Mouse (Mus musculus) limb, embryonic 10.5 days (tissue): Measurements from ENCODE around the gene Socs5. TPM values are rescaled to one million over a fixed set of nuclear protein-coding genes. Genes with fewer than 3 reads are reported as not detected.

ENCODE experiments used
- DNase-seq: peaks from one replicate; pipeline ENCODE4 v3.0.0-alpha.2; 2017; ENCODE audit warnings: low spot score
- H3K27ac ChIP-seq: fragments of 300-500 bp; sonication (generic); 2 replicates; pipeline ENCODE4 v1.5.1; 2016; ENCODE audit warnings: mild to moderate bottlenecking
- H3K27me3 ChIP-seq: fragments of 300-500 bp; sonication (generic); 2 replicates; pipeline ENCODE4 v1.6.1; 2016; ENCODE audit warnings: low read depth, mild to moderate bottlenecking; ENCODE audit not compliant: poor library complexity, severe bottlenecking
- H3K36me3 ChIP-seq: fragments of 300-500 bp; sonication (generic); 2 replicates; pipeline ENCODE4 v1.6.1; 2016; ENCODE audit warnings: mild to moderate bottlenecking, moderate library complexity
- H3K4me1 ChIP-seq: fragments of 300-500 bp; sonication (generic); 2 replicates; pipeline ENCODE4 v1.6.1; 2016
- H3K4me3 ChIP-seq: fragments of 300-500 bp; sonication (generic); 2 replicates; pipeline ENCODE4 v1.5.1; 2016; ENCODE audit warnings: mild to moderate bottlenecking, moderate library complexity
- H3K9me3 ChIP-seq: fragments of 300-500 bp; sonication (generic); replicated peaks from 2 replicates; pipeline ENCODE4 v1.6.1; 2016; ENCODE audit warnings: mild to moderate bottlenecking
- WGBS: fragments of 180-500 bp; shearing (Covaris S2); methylation state at CpG from one replicate; pipeline ENCODE4 v1.1.7; 2016; 5-methylcytosine and 5-hydroxymethylcytosine counted together
- microRNA-seq: library from miRNA; unstranded; fragments of <30 nt; microRNA quantifications from one replicate; pipeline ENCODE4, GENCODE M21; 2017
- polyA plus RNA-seq: library from polyadenylated mRNA; unstranded; fragments of >200 nt; fragmentation: Nextera tagmentation; extraction: Ambion mirVana; gene quantifications from 2 replicates; pipeline ENCODE4 v1.2.1, GENCODE M21; 2016

Socs5 gene
- polyA plus RNA-seq, 1 experiment from 2014 or later, result 9.5 TPM

DNA sequence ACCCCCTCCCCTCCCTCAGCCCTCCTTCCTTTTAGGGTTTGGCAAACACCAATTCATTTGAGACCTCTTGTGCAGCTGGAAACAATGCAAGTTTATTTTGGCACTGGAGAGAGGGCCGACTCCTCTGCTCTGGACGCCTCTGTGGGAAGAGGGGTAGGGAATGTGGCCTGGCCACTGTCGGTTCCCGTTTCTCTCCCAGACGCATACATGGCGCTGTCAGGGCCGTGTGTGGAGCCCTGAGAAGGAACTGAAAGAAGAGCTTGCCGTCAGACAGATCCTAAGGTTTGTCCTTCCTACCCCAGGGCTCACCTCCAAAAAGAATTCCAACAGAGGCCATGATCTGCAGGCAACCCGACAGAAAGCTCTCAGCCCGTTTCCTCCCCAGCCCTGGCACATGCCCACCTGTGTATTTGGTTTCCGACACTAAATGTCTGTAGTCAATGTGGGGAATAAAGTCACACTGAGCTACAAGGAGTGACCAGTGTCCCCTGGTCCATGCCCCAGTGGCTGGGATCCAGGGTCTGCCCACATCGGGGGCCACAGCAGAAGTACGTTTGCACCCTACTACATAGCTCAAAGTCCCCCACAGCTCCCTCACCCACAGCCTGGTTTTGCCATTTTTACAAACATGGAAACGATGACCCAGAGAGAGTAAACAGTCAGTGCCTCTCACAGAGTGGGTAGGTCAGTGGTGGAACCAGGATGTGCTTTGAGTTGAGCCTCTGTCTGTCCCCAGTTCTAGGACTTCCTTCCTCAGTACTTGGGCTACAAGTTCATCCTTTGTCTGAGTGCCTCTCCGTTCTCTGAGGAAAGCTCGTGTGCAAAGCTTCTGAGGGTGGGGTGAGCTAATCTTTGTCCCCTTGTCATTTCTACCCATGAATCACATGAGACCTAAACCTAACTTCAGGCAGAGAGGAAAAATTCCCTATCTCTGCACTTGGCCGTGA lies 68.9 kb downstream of the Socs5 start:
- H3K9me3 ChIP-seq, result no peaks in the 10 kb centered on the region
- no peak overlapping the region for H3K27ac ChIP-seq
- no peak for DNase-seq
- no peaks in the 10 kb centered on the region for H3K36me3 ChIP-seq
- no peaks in the 10 kb centered on the region for H3K27me3 ChIP-seq
- peaks cover 10% of the 10 kb centered on the region for H3K4me1 ChIP-seq
- no peak overlapping the region for H3K4me3 ChIP-seq
- WGBS, result 88% methylated on average over 17 of the region's 17 CpGs

DNA sequence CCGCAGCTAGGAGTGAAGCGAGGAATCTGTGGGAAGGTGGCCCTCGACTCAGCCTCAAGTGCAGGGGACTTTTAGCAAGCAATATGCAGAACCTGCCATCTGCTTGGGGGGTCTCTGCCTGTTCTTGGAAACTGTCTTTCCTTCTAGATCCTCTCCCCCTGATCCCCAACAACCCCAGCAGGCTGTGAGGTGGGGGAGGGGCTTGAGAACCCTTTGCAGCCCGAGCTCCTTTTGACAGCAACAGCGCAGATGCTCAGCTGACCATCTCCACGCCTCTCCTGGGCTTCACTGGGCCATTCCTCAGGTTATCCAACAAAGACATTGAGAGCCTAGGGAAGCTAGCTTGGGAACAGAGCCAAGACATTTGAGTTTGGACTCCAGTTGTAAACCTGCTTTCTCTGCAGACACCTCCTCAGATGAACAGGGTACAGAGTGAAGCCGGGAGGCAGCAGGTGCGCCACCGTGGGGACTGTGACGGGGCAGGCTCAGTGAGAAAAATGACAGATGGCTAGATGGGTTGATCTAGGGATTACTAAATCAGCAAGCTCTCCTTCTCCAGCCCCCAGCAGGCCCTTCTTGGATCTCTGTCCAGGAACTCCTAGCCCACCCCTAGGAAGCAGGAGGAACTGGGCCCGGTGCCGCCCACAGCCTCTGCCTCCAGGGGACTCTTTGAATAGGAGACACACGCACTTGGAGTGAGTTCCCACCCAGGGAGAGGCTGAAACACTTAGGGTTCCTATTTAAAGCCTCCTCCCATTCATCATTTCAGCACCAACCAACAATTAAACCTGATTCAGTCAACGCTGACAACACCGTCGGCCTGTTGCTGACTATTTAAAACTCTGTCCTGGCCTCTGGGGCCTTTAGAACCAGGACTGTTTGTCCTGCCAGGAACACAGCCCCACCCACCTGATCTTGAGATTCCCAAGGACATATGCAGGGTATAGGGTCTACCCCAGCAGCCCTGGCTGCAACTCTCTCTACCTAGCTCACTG lies 71.4 kb downstream of the Socs5 start:
- Histone ChIP-seq H3K27me3 (no peaks in the 10 kb centered on the region), H3K36me3 (no peaks in the 10 kb centered on the region), H3K9me3 (no peaks in the 10 kb centered on the region), H3K27ac (no peak overlapping the region), H3K4me3 (no peak overlapping the region), H3K4me1 (peaks cover 10% of the 10 kb centered on the region)
- DNase-seq, result no peak
- 54% methylated on average over 16 of the region's 16 CpGs for WGBS

DNA sequence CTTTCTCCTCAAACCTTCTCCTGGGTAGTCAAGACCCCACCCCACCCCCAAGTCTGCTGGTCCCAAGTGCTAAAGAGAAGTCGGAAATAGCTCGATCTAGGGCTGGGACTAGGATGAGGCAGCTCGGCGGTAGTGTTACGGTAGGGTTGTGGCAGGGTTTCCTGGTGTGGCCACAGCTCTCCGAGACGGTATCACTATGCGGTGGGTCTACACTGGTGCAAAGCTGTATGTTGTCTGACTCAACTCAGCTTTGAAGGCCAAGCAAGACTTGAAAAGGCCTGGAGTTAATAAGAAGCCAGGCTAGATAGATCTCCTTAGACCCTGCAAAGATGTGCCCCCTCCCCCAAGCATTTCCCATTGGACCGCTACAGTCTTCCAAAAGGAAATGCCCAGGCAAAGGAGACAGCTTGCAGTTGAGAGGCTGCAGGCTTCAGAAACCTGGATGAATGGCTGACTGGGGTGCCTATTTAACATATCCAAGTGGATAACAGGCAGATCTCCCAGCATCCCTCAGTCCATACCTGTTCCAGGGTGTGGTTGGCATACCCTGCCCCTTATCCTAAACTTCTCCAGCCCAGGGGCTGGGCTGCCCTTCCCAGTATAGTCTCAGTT lies 72.6 kb downstream of the Socs5 start:
- 89% methylated on average over 9 of the region's 9 CpGs for whole genome bisulfite sequencing
- H3K4me3 ChIP-seq, result no peak overlapping the region
- DNase-seq, result no peak

DNA sequence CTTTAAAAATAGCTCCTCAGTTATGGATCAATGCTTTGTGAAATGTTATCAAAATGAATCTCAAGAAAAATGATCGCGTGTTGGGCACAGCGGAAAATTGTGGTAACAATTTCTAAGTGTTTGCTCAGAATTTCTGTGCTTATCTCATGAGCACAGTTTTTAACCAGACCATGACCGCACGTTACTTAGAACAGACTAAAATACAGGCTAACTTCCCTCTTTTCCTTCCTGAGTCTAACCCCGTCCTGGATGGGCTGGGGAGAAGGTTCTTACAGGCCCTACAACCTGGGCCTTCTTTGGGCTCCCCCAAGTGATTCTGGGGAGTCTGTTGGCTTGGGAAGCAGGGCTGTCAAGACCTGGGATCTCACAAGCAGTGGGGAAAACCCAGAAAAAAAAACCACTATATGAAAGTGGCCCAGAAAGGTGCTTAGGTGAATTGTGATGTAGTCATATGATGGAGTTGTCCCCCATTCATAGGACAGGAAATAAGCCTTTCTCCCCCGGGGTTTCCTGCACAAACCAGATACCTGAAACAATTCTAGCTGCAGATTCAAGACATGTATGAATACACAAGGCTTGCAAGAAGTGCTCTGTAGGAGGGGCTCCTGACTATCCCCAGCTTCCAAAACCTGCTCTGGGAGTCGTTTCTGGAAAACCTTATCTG lies 74.3 kb downstream of the Socs5 start:
- Histone ChIP-seq H3K4me3 (no peak overlapping the region), H3K36me3 (no peaks in the 10 kb centered on the region), H3K27me3 (peaks cover 15% of the 10 kb centered on the region; the same call in 1 of the 2 replicates), H3K9me3 (no peaks in the 10 kb centered on the region), H3K4me1 (peaks cover 25% of the 10 kb centered on the region), H3K27ac (no peak overlapping the region)
- WGBS, result 88% methylated on average over 8 of the region's 8 CpGs
- DNase-seq, result no peak

More for the DNA sequence above, 72.6 kb downstream of the Socs5 start:
- Histone ChIP-seq H3K27me3 (peaks cover 5% of the 10 kb centered on the region; the same call in 1 of the 2 replicates), H3K27ac (no peak overlapping the region), H3K36me3 (no peaks in the 10 kb centered on the region), H3K4me1 (peaks cover 10% of the 10 kb centered on the region), H3K9me3 (no peaks in the 10 kb centered on the region)

DNA sequence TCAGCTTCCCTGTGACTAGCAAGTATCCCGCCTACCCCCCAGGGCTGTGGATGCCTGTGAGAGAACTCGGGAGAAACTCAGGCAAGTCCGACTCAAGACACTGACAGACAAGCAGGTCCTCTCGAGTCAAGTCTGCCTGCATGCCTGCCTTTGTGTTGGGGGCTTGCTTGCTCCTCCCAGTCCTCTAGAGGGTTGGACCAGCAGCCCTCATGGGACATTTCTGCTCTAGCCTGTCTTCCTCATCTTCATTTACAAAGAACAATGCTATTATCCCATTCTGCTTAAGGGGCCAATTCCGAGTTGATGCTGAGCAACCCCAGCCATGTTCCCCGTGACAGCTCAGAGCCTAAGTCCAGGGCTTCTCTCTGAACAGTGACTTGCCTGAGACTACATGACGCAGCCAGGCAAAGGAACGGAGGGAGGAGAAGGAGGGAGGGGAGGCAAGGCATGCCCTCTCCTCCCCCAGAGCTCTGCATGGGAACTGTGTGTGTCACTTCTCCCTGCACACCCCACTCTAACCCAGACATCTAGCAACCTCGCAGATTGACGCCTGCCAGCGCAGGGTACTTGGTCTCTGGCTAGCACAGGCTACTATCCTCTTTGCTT lies 78.1 kb downstream of the Socs5 start:
- H3K4me1 ChIP-seq, result peaks cover 21% of the 10 kb centered on the region
- H3K27ac ChIP-seq, result no peak overlapping the region
- peaks cover 15% of the 10 kb centered on the region; the same call in 1 of the 2 replicates for H3K27me3 ChIP-seq
- no peak for DNase-seq
- WGBS, result 44% methylated on average over 11 of the region's 11 CpGs
- H3K9me3 ChIP-seq, result no peaks in the 10 kb centered on the region
- no peak overlapping the region for H3K4me3 ChIP-seq
- H3K36me3 ChIP-seq, result no peaks in the 10 kb centered on the region

DNA sequence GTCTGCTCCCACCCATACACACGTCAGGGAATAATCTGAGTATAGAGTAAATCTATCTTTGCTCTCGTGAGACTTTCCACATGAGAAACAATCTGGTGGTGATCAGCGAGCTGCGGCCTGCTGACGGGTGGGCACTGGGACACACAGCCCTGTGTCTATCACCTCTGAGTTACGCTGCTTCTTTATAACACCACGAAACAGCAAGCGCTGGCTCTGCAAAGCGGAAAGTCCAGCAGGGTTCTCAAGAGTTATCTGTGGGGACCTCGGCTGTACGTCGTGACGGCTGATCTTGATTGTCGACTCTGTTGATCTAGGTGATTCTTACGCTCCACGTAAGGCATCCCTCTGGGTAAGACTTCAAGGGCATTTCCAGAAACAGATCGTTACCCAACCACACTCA lies 79.5 kb downstream of the Socs5 start:
- WGBS, result 61% methylated on average over 17 of the region's 17 CpGs
- H3K27me3 ChIP-seq, result peaks cover 15% of the 10 kb centered on the region; the same call in 1 of the 2 replicates
- no peak overlapping the region for H3K27ac ChIP-seq

More for the DNA sequence above, 79.5 kb downstream of the Socs5 start:
- peaks cover 21% of the 10 kb centered on the region for H3K4me1 ChIP-seq
- H3K4me3 ChIP-seq, result no peak overlapping the region
- no peaks in the 10 kb centered on the region for H3K36me3 ChIP-seq
- DNase-seq, result no peak
- H3K9me3 ChIP-seq, result no peaks in the 10 kb centered on the region

Small RNAs within 50 kb of the gene (microRNA-seq; reads per million reads assigned to microRNA genes)
- not detected for gene Gm22346

Other genes with a start within 250 kb of the Socs5 start
- gene Tmem247, start 190.3 kb upstream of the Socs5 start, polyA plus RNA-seq, result not detected in 2 replicates
- not detected in 2 replicates for gene Atp6v1e2, start 159.8 kb upstream of the Socs5 start, polyA plus RNA-seq
- gene Rhoq, start 144.6 kb upstream of the Socs5 start, polyA plus RNA-seq, result 10.5 and 13.3 TPM in 2 replicates
- gene Pigf, start 82.3 kb upstream of the Socs5 start, polyA plus RNA-seq, result 32.7 and 44.3 TPM in 2 replicates
- gene Cript, start 82.1 kb upstream of the Socs5 start, polyA plus RNA-seq, result 135 and 136 TPM in 2 replicates
- gene Mcfd2, start 158.3 kb downstream of the Socs5 start, polyA plus RNA-seq, result 76.2 and 76.4 TPM in 2 replicates
- 3.6 and 3.9 TPM in 2 replicates for gene Ttc7, start 175.2 kb downstream of the Socs5 start, polyA plus RNA-seq